Mouse (Mus musculus) liver, adult 2 months (tissue): ENCODE measurements at regions not wholly inside any gene's neighbourhood (a gene's known extent, or its start where the extent isn't known, plus 50 kb on each side); places are given as distances from the start of the nearest gene placed in this dataset.

Experiments
- DNase-seq: peaks from one replicate; pipeline ENCODE4 v3.0.0-alpha.2; 2011; ENCODE audit warnings: low read depth, low spot score; ENCODE audit errors: extremely low read depth
- H3K27ac ChIP-seq: fragments of 200-500 bp; replicated peaks from 2 replicates; pipeline ENCODE4 v1.5.1; 2012; ENCODE audit warnings: low read depth, mild to moderate bottlenecking, control low read depth, inconsistent platforms, low read length; ENCODE audit not compliant: insufficient read depth
- H3K27me3 ChIP-seq: fragments of 200-500 bp; 2 replicates; pipeline ENCODE4 v1.6.1; 2012; ENCODE audit warnings: mild to moderate bottlenecking, moderate library complexity, low read length, inconsistent platforms; ENCODE audit not compliant: control insufficient read depth, insufficient read depth
- H3K36me3 ChIP-seq: fragments of 200-500 bp; 2 replicates; pipeline ENCODE4 v1.6.1; 2012; ENCODE audit warnings: low read length, inconsistent platforms; ENCODE audit not compliant: control insufficient read depth, insufficient read depth
- H3K4me1 ChIP-seq: fragments of 200-500 bp; 2 replicates; pipeline ENCODE4 v1.6.1; 2011; ENCODE audit warnings: low read length; ENCODE audit not compliant: control insufficient read depth, insufficient read depth
- H3K4me3 ChIP-seq: fragments of 200-500 bp; 2 replicates; pipeline ENCODE4 v1.5.1; 2011; ENCODE audit warnings: low read depth, mild to moderate bottlenecking, control low read depth, low read length, moderate library complexity; ENCODE audit not compliant: insufficient read depth
- H3K79me2 ChIP-seq: fragments of 200-500 bp; 2 replicates; pipeline ENCODE4 v1.6.1; 2012; ENCODE audit warnings: inconsistent platforms, mild to moderate bottlenecking, low read length, moderate library complexity; ENCODE audit not compliant: control insufficient read depth, insufficient read depth
- H3K9ac ChIP-seq: fragments of 200-500 bp; 2 replicates; pipeline ENCODE4 v1.6.1; 2012; ENCODE audit warnings: low read depth, mild to moderate bottlenecking, control low read depth, inconsistent platforms, low read length
- CTCF ChIP-seq: fragments of 200-500 bp; IDR thresholded peaks from 2 replicates; pipeline ENCODE4 v1.5.1; 2011; ENCODE audit warnings: low read depth, low read length, control low read depth
- POLR2A ChIP-seq: fragments of 200-500 bp; IDR thresholded peaks from 2 replicates; pipeline ENCODE4 v1.6.1; 2011; ENCODE audit warnings: low read length, control low read depth; ENCODE audit not compliant: insufficient read depth; ENCODE audit errors: extremely low read depth
- WGBS: fragments of 180-500 bp; shearing (Covaris S2); methylation state at CpG from one replicate; pipeline ENCODE4 v1.1.7; 2018; 5-methylcytosine and 5-hydroxymethylcytosine counted together

DNA sequence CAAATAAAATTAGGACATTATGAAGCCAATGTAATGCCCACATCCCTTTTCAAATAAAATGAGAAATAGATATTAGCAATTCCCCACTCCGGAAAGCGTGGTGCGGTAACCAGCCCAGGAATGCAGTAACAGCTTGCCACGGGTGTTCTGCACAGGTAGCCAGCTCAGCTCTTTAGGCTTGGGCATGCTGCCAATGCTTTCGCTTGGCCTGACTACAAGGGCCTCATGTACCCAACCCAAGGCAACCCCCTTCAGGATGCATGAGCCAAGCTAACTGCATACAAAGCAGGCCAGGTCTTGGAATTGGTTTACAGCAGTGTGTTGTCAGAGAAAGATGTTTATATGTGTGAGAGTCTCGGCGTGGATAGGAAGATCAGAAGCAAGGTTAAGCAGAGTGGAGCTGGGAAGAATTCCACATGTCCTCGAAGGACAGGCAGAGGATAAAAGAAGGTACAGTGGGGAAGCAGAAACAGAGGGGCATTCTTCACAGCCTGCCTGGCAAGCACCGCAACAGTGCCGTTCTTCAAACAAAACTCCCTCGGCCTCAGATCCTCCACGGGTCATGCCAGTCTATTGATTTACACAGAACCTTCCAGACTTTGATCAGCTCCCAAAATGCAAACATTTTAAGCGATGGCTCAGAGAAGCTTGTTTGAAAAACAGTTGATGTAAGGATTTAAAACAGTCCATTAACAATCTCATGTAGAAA is 106.4 kb downstream of the Nkx6-1 start:
- Histone ChIP-seq H3K4me3 (no peak overlapping the region), H3K36me3 (no peaks in the 10 kb centered on the region), H3K4me1 (peaks cover 3% of the 10 kb centered on the region; the same call in 1 of the 2 replicates), H3K9ac (no peak overlapping the region), H3K27ac (no peak overlapping the region), H3K79me2 (no peaks in the 10 kb centered on the region), H3K27me3 (peaks cover 5% of the 10 kb centered on the region; the same call in 1 of the 2 replicates)
- DNase-seq = peak; percentile 12
- TF ChIP-seq POLR2A (no peak), CTCF (no peak)
- 34% methylated on average over 13 of the region's 13 CpGs for WGBS

DNA sequence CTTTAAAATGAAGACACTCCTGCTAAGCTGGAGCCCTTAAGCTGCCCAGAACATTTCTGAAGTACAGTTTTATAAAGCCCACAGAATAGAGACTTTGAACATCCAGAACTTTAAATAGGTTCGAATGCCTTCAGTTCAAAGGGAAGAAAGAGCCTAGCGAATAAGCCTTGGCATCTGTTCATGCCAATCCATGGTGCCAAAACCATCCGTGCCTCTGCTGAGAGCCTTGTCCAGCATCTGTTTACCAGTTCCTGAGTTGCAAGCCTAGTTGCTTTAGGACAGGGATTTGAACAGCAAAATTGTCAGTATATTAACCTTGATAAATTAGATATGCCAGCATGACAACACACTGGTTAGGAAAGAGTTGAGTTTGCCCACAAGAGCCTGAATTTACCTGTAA is 107.6 kb downstream of the Nkx6-1 start:
- TF ChIP-seq CTCF (no peak), POLR2A (no peak)

DNA sequence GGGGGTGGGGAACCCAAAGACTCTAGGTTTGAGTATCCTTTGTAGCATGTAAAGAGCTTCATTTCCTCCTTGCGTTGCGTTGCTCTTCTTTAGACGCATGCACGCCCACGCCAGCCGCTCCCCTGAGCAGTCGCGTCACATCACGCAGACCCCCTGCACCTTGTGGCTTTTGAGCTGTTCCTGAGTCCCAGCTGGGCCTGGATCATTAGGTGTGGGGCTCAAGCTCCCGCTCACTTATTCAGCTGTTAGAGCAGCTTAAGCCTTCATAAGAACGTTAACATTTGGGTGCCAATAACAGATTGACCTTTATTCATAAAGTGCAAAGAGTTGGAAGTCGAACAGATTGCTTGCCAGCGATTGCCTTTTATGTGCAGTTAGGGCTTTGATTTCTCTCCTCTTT is 121.5 kb downstream of the Nkx6-1 start:
- Histone ChIP-seq H3K4me3 (no peak overlapping the region), H3K36me3 (no peaks in the 10 kb centered on the region), H3K79me2 (no peaks in the 10 kb centered on the region), H3K27me3 (peaks cover 6% of the 10 kb centered on the region), H3K27ac (no peak overlapping the region), H3K4me1 (no peaks in the 10 kb centered on the region), H3K9ac (no peak overlapping the region)
- 38% methylated on average over 13 of the region's 13 CpGs for WGBS
- peak; percentile 4 for DNase-seq
- TF ChIP-seq CTCF (no peak), POLR2A (no peak)

More for the DNA sequence above, 107.6 kb downstream of the Nkx6-1 start:
- no peak overlapping the region for H3K27ac ChIP-seq
- WGBS = 32% methylated on average over 3 of the region's 3 CpGs
- H3K79me2 ChIP-seq = no peaks in the 10 kb centered on the region
- H3K36me3 ChIP-seq = no peaks in the 10 kb centered on the region
- H3K27me3 ChIP-seq = peaks cover 5% of the 10 kb centered on the region; the same call in 1 of the 2 replicates
- no peak overlapping the region for H3K4me3 ChIP-seq
- DNase-seq = peak; percentile 1
- H3K9ac ChIP-seq = no peak overlapping the region
- peaks cover 3% of the 10 kb centered on the region; the same call in 1 of the 2 replicates for H3K4me1 ChIP-seq

DNA sequence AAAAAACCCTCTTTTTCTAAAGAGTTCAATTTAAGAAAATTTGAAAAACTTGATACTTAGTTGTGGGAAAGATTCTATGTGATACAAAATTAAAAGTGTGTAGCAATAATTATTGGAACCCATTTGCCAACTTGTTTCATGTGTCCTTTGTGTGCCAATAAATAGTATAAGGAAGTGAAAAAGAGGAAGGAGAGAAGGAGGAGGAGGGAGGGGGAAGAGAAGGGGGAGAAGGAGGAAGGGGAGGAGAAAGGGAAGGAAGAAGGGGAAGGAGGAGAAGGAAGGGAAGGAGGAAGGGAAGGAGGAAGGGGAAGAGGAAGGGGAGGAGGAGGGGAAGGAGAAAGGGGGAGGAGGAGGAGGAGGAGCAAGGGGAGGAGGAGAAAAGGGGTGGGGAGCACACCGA is 125.0 kb downstream of the Nkx6-1 start:
- H3K36me3 ChIP-seq = no peaks in the 10 kb centered on the region
- H3K79me2 ChIP-seq = no peaks in the 10 kb centered on the region
- no peak overlapping the region for H3K4me3 ChIP-seq
- H3K27me3 ChIP-seq = peaks cover 6% of the 10 kb centered on the region
- no peak overlapping the region for H3K9ac ChIP-seq
- no peak for DNase-seq
- no peak for TF ChIP-seq CTCF
- no peak for TF ChIP-seq POLR2A
- WGBS = 60% methylated on average over 1 of the region's 1 CpGs
- H3K27ac ChIP-seq = no peak overlapping the region
- H3K4me1 ChIP-seq = no peaks in the 10 kb centered on the region

DNA sequence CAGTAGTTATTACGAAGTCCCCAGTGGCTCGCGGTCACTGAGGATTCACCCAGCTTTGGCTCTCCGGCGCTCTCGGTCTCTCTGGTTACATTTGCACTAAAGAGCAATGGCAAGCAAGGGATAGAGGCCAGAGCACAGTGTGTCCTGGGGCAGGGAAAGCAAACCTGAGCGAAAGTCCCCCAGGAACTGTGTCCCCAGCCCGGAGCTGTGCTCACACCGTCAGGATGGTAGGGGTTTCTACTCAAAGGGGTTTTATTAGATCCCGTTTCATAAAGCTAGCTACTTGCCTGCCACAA is 125.6 kb downstream of the Nkx6-1 start:
- H3K79me2 ChIP-seq = no peaks in the 10 kb centered on the region
- no peak overlapping the region for H3K27ac ChIP-seq
- TF ChIP-seq CTCF (no peak), POLR2A (no peak)
- H3K27me3 ChIP-seq = peaks cover 6% of the 10 kb centered on the region
- no peak for DNase-seq
- WGBS = 12% methylated on average over 10 of the region's 10 CpGs
- H3K9ac ChIP-seq = no peak overlapping the region
- no peak overlapping the region for H3K4me3 ChIP-seq
- H3K4me1 ChIP-seq = no peaks in the 10 kb centered on the region
- no peaks in the 10 kb centered on the region for H3K36me3 ChIP-seq
